Mouse (Mus musculus) olfactory bulb, adult 2 months (tissue): ENCODE measurements around the gene Arhgap44.

Source experiments
- CTCF ChIP-seq: fragments of 200-500 bp; IDR thresholded peaks from 2 replicates; pipeline ENCODE4 v1.5.1; 2012; ENCODE audit warnings: low read depth, mild to moderate bottlenecking, low read length, moderate library complexity; ENCODE audit not compliant: insufficient read depth
- POLR2A ChIP-seq: fragments of 200-500 bp; IDR thresholded peaks from 2 replicates; pipeline ENCODE4 v1.6.1; 2012; ENCODE audit warnings: mild to moderate bottlenecking, low read depth, low read length, moderate library complexity; ENCODE audit not compliant: insufficient read depth

DNA sequence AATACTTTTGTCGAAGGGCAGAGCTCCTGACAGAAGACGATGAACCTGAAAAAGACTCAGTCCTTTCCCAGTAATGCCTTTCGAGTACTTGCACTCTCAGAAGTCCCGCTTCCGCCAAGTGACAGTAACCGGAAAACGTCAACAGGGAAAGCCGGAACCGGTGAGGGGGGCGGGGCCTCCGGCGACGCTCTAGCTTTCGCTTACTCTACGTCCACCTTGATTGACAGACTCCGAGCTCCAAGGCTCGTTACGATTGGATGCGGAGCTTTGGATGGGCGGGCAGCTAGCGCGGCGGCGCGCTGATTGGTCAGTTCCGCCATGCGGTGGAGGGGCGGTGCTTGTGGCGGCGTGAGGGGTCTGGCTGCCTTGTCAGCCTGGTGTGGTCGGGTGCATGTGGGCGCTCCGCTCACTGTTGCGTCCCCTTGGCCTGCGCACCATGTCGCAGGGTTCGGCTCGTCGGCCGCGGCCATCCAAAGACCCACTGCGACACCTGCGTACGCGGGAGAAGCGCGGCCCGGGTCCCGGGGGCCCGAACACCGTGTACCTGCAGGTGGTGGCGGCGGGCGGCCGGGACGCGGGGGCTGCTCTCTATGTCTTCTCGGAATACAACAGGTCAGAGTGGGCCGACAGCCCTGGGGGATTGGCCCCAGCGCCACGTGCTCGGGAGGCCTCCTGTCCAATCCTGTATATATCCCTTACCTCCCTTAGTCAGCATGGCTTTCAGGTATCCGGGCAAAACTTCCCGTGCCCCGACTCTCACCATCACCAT lies 183.9 kb downstream of the Arhgap44 start, which contains the start of gene Elac2:
- TF ChIP-seq POLR2A (peak; percentile 81), CTCF (no peak)
